Mouse (Mus musculus) kidney, embryonic 14.5 days (tissue): Measurements from ENCODE around the gene Man2a1. TPM values are rescaled to one million over a fixed set of nuclear protein-coding genes. Genes with fewer than 3 reads are reported as not detected.

ENCODE experiments used
- ATAC-seq: fragments of 200-750 bp; cut with Nextera tagmentation; 2 replicates; pipeline ENCODE4 v1.8.0; 2017; ENCODE audit warnings: moderate number of reproducible peaks, mild to moderate bottlenecking, moderate TSS enrichment, moderate library complexity; ENCODE audit not compliant: low FRiP score, low TSS enrichment
- H3K27ac ChIP-seq: fragments of 300-500 bp; sonication (generic); 2 replicates; pipeline ENCODE4 v1.5.1; 2014; ENCODE audit warnings: low read depth, mild to moderate bottlenecking, low read length, moderate library complexity, mixed read lengths
- H3K27me3 ChIP-seq: fragments of 300-500 bp; sonication (generic); 2 replicates; pipeline ENCODE4 v1.6.1; 2014; ENCODE audit warnings: mild to moderate bottlenecking, low read length; ENCODE audit not compliant: control insufficient read depth, insufficient read depth
- H3K36me3 ChIP-seq: fragments of 300-500 bp; sonication (generic); 2 replicates; pipeline ENCODE4 v1.6.1; 2014; ENCODE audit warnings: low read length, mixed read lengths; ENCODE audit not compliant: control insufficient read depth, insufficient read depth
- H3K4me1 ChIP-seq: fragments of 300-500 bp; sonication (generic); 2 replicates; pipeline ENCODE4 v1.6.1; 2014; ENCODE audit warnings: low read length, mixed read lengths; ENCODE audit not compliant: control insufficient read depth, insufficient read depth
- H3K4me2 ChIP-seq: fragments of 300-500 bp; sonication (generic); replicated peaks from 2 replicates; pipeline ENCODE4 v1.6.1; 2014; ENCODE audit warnings: low read depth, mild to moderate bottlenecking, low read length
- H3K4me3 ChIP-seq: fragments of 300-500 bp; sonication (generic); 2 replicates; pipeline ENCODE4 v1.5.1; 2014; ENCODE audit warnings: mild to moderate bottlenecking, low read length
- H3K9ac ChIP-seq: fragments of 300-500 bp; sonication (generic); 2 replicates; pipeline ENCODE4 v1.6.1; 2014; ENCODE audit warnings: low read depth, mild to moderate bottlenecking, low read length, moderate library complexity
- H3K9me3 ChIP-seq: fragments of 300-500 bp; sonication (generic); 2 replicates; pipeline ENCODE4 v1.6.1; 2016; ENCODE audit warnings: low read length; ENCODE audit not compliant: control insufficient read depth
- WGBS: fragments of 180-500 bp; shearing (Covaris S2); extraction: QIAGEN DNeasy Blood & Tissue Kit; methylation state at CpG from one replicate; pipeline ENCODE4 v1.1.7; 2014; 5-methylcytosine and 5-hydroxymethylcytosine counted together
- polyA plus RNA-seq: library from polyadenylated mRNA; unstranded; fragments of >200 nt; fragmentation: Nextera tagmentation; extraction: Ambion mirVana; gene quantifications from 2 replicates; pipeline ENCODE4 v1.2.1, GENCODE M21; 2014

Man2a1 gene
- polyA plus RNA-seq, 1 experiment from 2014 or later = 12.5 TPM

DNA sequence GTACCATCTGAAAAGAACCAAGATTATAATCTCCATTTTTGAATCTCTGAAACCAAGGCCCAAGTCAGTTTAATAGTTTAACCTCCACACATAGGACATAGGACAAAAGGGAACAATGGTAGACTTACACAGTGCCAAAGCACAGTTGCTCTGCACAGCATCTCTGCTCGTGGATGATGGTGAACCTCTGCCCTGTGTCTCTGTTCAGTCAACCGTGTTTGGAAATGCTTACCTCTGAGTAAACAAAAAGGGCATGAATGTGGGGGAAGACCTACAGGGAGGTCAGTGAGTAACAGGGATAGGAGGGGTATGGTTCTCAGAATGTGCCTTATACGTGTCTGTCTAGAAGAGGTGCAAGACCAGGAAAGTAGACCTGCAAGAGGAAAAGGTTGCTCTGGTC is 177.8 kb downstream of the Man2a1 start:
- H3K27me3 ChIP-seq = no peaks in the 10 kb centered on the region
- no peaks in the 10 kb centered on the region for H3K9me3 ChIP-seq
- no peak overlapping the region for H3K9ac ChIP-seq
- 46% methylated on average over 3 of the region's 3 CpGs for WGBS
- no peaks in the 10 kb centered on the region for H3K36me3 ChIP-seq
- no peak overlapping the region for H3K4me3 ChIP-seq
- no peaks in the 10 kb centered on the region for H3K4me1 ChIP-seq
- no peak overlapping the region for H3K4me2 ChIP-seq
- no peak; the same call in 1 of the 2 replicates for ATAC-seq
- no peak overlapping the region for H3K27ac ChIP-seq

DNA sequence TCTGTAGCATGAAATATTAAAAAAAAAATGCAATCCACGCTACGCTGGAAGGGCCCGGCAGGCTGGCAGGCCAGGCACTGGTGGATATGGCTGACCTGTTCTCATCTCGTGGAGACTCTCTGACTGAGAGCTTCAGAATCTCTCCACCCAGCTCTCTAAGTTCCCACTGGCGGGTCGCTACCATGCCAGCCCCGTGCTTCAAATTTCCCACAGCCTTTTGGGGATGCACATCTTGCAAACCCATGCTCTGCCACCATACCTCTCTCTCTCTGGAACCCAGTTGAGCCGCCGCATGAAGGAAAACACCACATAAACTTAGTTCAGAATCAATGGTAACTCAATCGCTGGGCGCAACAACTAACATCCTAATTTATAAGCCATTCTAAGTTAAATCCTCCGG is 178.2 kb downstream of the Man2a1 start:
- no peaks in the 10 kb centered on the region for H3K9me3 ChIP-seq

DNA sequence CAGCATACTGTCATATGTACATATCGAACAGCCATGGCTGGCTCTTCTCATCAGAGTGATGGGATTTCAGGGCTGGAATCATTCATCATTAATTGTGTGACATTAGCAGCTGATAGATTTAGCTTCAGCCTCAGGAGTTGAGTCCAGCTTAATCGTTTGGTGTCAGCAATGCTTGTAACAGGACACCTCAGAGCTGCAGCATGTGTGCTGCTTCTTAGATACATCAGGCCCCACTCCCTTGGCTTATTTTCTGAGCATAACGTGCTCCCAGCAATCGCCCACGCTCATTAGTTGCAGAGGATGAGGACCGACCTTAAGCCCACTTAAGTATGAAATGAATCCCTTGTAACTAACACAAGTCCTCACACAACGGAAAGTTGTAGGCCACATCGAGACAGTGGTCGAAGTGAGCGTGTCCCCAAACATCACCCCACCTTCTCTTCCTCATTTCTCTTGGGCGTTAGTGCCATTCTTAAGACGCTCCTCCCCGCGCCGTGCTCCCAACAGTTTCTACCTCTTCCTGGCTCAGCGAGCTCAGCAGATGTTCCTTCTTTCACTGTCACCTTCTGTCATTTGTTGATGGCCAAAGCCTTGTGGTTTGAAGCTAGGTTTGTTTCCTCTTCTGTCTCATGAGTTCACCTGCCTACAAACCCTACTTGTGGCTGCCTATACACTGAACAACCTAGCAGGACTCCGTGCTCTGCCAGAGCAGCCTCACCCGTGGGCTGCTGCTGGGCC is 180.4 kb downstream of the Man2a1 start:
- H3K27me3 ChIP-seq = no peaks in the 10 kb centered on the region
- H3K36me3 ChIP-seq = no peaks in the 10 kb centered on the region
- H3K4me3 ChIP-seq = no peak overlapping the region
- ATAC-seq = no peak
- no peak overlapping the region for H3K27ac ChIP-seq
- 66% methylated on average over 18 of the region's 18 CpGs for WGBS
- no peak overlapping the region for H3K4me2 ChIP-seq
- H3K4me1 ChIP-seq = no peaks in the 10 kb centered on the region
- no peak overlapping the region for H3K9ac ChIP-seq
- H3K9me3 ChIP-seq = no peaks in the 10 kb centered on the region

More for the DNA sequence above, 178.2 kb downstream of the Man2a1 start:
- no peaks in the 10 kb centered on the region for H3K36me3 ChIP-seq
- no peaks in the 10 kb centered on the region for H3K27me3 ChIP-seq
- no peaks in the 10 kb centered on the region for H3K4me1 ChIP-seq
- no peak for ATAC-seq
- H3K4me3 ChIP-seq = no peak overlapping the region
- no peak overlapping the region for H3K27ac ChIP-seq
- WGBS = 92% methylated on average over 12 of the region's 12 CpGs
- H3K4me2 ChIP-seq = no peak overlapping the region
- H3K9ac ChIP-seq = no peak overlapping the region

DNA sequence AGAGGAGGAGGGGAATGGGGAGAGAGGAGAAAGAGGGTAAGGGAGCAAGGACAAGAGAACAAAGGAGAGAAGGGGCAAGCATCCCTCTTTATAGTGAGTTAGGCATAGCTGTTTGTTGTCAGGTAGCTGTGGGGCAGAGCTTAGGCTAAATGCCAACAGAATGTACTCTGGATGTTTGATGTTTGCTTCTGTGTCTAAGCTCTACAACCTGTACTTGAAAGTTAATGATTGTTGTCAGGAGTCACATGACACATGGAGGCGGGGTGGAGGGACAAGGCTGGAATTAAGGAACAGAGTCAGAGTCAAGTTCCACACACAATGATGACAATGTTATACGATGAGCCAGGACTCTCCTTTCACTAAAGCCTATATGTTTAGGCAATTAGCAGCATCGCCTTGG is 181.8 kb downstream of the Man2a1 start:
- Histone ChIP-seq H3K27me3 (no peaks in the 10 kb centered on the region), H3K27ac (no peak overlapping the region), H3K9me3 (no peaks in the 10 kb centered on the region), H3K36me3 (no peaks in the 10 kb centered on the region), H3K9ac (no peak overlapping the region), H3K4me3 (no peak overlapping the region), H3K4me1 (no peaks in the 10 kb centered on the region), H3K4me2 (no peak overlapping the region)
- 85% methylated on average over 3 of the region's 3 CpGs for WGBS
- no peak for ATAC-seq

DNA sequence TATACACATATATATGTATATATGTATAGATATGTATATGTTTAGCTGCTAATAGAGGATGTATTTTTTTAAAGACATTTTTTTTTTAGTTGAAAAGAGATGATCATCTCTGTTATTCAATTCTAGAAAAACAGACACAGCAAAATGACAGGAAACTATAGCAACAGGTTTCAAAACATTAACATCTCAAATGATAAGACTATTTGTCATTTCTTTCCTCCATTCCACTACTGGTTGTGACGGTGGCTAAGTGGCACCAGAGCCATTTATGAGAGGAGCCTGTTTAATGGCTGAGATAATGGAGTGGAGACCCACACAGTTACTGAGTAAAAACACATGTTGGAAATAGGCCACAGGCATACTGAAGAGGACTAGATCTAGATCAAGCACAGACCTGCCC is 185.4 kb downstream of the Man2a1 start:
- no peak overlapping the region for H3K9ac ChIP-seq
- H3K27ac ChIP-seq = no peak overlapping the region
- H3K4me1 ChIP-seq = no peaks in the 10 kb centered on the region
- H3K27me3 ChIP-seq = no peaks in the 10 kb centered on the region
- no peaks in the 10 kb centered on the region for H3K9me3 ChIP-seq
- WGBS = 45% methylated on average over 1 of the region's 1 CpGs
- no peak for ATAC-seq
- H3K36me3 ChIP-seq = no peaks in the 10 kb centered on the region
- no peak overlapping the region for H3K4me3 ChIP-seq
- no peak overlapping the region for H3K4me2 ChIP-seq

DNA sequence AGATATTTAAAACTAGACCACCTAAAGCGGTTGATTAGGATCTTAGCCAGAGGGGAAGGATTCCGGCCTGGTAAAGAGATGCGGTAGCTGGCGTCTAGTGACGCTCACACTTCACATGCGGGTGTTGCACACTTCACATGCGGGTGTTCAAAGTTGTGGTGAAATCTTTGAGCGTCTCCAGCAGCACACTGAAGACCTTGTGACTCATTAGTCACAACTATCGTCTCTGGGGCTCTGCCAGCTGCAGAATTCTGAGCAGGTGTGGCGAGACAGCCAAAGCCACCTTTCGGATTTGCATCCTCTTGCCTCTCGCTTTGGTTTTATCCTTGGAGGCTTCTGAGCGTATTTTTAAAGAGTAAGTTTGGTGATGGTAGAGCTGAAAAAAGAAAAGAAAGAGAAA is 187.8 kb downstream of the Man2a1 start:
- Histone ChIP-seq H3K27me3 (no peaks in the 10 kb centered on the region), H3K27ac (no peak overlapping the region), H3K4me2 (no peak overlapping the region), H3K9me3 (no peaks in the 10 kb centered on the region), H3K4me1 (no peaks in the 10 kb centered on the region), H3K36me3 (no peaks in the 10 kb centered on the region), H3K9ac (no peak overlapping the region), H3K4me3 (no peak overlapping the region)
- WGBS = 79% methylated on average over 13 of the region's 13 CpGs
- ATAC-seq = no peak

DNA sequence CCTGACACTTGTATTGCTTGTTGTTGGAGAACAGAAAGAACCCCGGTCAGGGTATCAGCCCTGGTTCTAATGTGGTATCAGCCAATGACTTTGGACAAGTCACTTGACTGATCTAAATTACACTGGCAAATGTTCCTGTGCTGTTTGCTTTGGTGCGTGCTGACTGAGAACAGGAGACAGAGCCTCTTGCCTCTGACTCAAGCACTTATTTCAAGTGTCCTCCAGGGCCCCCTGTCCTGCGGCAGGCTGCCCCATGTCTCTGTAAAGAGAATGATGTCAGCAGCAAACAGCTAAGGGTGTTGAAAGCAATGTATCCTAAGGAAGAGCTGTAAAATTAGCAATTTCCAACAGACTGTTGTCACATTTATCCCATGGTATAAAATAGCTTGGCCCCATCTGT is 188.6 kb downstream of the Man2a1 start:
- Histone ChIP-seq H3K4me1 (no peaks in the 10 kb centered on the region), H3K9ac (no peak overlapping the region), H3K4me3 (no peak overlapping the region), H3K4me2 (no peak overlapping the region), H3K36me3 (no peaks in the 10 kb centered on the region), H3K27me3 (no peaks in the 10 kb centered on the region), H3K27ac (no peak overlapping the region), H3K9me3 (no peaks in the 10 kb centered on the region)
- ATAC-seq = no peak
- WGBS = 45% methylated on average over 3 of the region's 3 CpGs

DNA sequence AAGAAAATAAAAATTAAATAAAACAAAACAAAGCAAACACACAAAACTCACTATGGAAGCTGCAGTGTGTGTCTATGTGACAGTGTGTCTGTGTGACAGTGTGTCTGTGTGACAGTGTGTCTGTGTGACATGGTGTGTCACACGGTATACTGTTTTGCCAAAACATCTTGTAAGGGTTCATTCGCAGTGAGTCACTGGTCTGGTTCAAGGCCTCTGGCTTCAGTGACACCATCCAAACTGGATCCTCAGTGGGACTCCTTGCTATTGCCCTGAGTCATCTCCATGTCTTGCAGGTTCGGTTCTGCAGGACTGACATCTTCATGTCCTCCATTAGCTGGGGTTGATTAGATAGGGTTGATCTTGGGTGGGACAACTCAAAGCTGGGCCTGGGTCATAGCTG is 191.5 kb downstream of the Man2a1 start:
- H3K27me3 ChIP-seq = no peaks in the 10 kb centered on the region
- H3K4me2 ChIP-seq = no peak overlapping the region
- H3K4me1 ChIP-seq = no peaks in the 10 kb centered on the region
- H3K27ac ChIP-seq = no peak overlapping the region
- no peak for ATAC-seq
- no peaks in the 10 kb centered on the region for H3K36me3 ChIP-seq
- no peaks in the 10 kb centered on the region for H3K9me3 ChIP-seq
- no peak overlapping the region for H3K9ac ChIP-seq
- WGBS = 93% methylated on average over 3 of the region's 3 CpGs
- no peak overlapping the region for H3K4me3 ChIP-seq

DNA sequence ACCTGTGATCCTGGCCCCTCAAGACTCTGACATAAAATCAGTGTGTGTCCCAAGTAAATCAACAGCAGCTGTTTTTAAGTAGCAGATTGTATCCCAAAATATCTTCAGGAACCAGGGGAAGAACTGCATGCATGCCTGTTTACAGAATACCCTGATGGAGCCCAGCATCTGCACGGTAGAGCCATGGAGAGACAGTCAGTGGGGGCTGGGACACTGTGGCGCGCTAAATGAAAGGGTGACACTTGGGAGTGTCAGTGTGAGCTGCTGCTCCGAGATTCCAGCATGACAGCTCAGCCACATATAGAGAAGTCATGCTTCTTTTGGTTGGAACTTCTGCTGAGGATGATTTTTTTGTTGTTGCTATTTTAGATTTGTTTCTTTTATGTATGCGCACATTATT is 192.1 kb downstream of the Man2a1 start:
- no peak overlapping the region for H3K4me3 ChIP-seq
- H3K27me3 ChIP-seq = no peaks in the 10 kb centered on the region
- no peak for ATAC-seq
- H3K4me2 ChIP-seq = no peak overlapping the region
- H3K4me1 ChIP-seq = no peaks in the 10 kb centered on the region
- no peaks in the 10 kb centered on the region for H3K9me3 ChIP-seq
- H3K27ac ChIP-seq = no peak overlapping the region
- no peak overlapping the region for H3K9ac ChIP-seq
- 80% methylated on average over 5 of the region's 5 CpGs for WGBS
- no peaks in the 10 kb centered on the region for H3K36me3 ChIP-seq
